Mouse (Mus musculus) cerebellum, postnatal 25 days (tissue): ENCODE results near the gene Mafg.

Experiments used
- DNase-seq, 2 experiments: peaks; one replicate each; pipeline ENCODE4 v3.0.0; 2021; ENCODE audit warnings: mixed read lengths in 2 of 2

Gene Mafg

GRCm38 (mm10) chr11:120618619-120619535, 14.5 kb downstream of the Mafg start:
- DNase-seq = peak in 1 of 2 experiments; percentile 22

GRCm38 (mm10) chr11:120617519-120618112, 15.8 kb downstream of the Mafg start, which contains the start of gene Pcyt2:
Gene Pcyt2, minus strand, starts transcription at chr11:120617936.
- peak; percentile 96 to 98 for DNase-seq

GRCm38 (mm10) chr11:120616617-120617294, 16.6 kb downstream of the Mafg start:
- DNase-seq = no peak

GRCm38 (mm10) chr11:120615606-120616203, 17.7 kb downstream of the Mafg start:
- no peak for DNase-seq

- no peak for DNase-seq
Measured at GRCm38 (mm10) chr11:120615167-120615566, 18.2 kb downstream of the Mafg start.

GRCm38 (mm10) chr11:120613976-120614375, 19.4 kb downstream of the Mafg start:
- peak in 1 of 2 experiments; percentile 52 for DNase-seq

- DNase-seq = peak in 1 of 2 experiments; percentile 46
Measured at GRCm38 (mm10) chr11:120613481-120613972, 19.9 kb downstream of the Mafg start.

GRCm38 (mm10) chr11:120612763-120613162, 20.6 kb downstream of the Mafg start:
- peak; percentile 97 for DNase-seq

- peak in 1 of 2 experiments; percentile 29 for DNase-seq
Measured at GRCm38 (mm10) chr11:120610477-120611046, 22.8 kb downstream of the Mafg start.

GRCm38 (mm10) chr11:120609250-120609649, 24.1 kb downstream of the Mafg start:
- peak in 1 of 2 experiments; percentile 35 for DNase-seq

GRCm38 (mm10) chr11:120608241-120609034, 25.0 kb downstream of the Mafg start, which contains the start of gene Npb:
Gene Npb, plus strand, starts transcription at chr11:120608477.
- DNase-seq = peak in 1 of 2 experiments; percentile 29

GRCm38 (mm10) chr11:120606764-120607163, 26.6 kb downstream of the Mafg start:
- DNase-seq = peak in 1 of 2 experiments; percentile 3

- DNase-seq = no peak
Measured at GRCm38 (mm10) chr11:120605667-120606066, 27.7 kb downstream of the Mafg start.

- DNase-seq = no peak
Measured at GRCm38 (mm10) chr11:120603545-120603944, 29.9 kb downstream of the Mafg start.

GRCm38 (mm10) chr11:120600716-120601115, 32.7 kb downstream of the Mafg start:
- no peak for DNase-seq

GRCm38 (mm10) chr11:120598990-120599549, 34.3 kb downstream of the Mafg start:
- peak in 1 of 2 experiments; percentile 25 for DNase-seq

- DNase-seq = peak; percentile 95 to 97
Measured at GRCm38 (mm10) chr11:120598283-120598989, 35.0 kb downstream of the Mafg start, which contains the start of the genes Alyref and Anapc11. Gene Alyref, minus strand, starts transcription at chr11:120598365. Gene Anapc11, plus strand, starts transcription at chr11:120598421.

GRCm38 (mm10) chr11:120597240-120598235, 35.9 kb downstream of the Mafg start:
- DNase-seq = no peak

GRCm38 (mm10) chr11:120588531-120588930, 44.9 kb downstream of the Mafg start:
- no peak for DNase-seq
